ENCODE assay signal across 10 mouse cellular contexts in genomic region chr17:12793660-12794406, GRCm38 (mm10). TPM values are rescaled to one million over a fixed set of nuclear protein-coding genes. Genes with fewer than 3 reads are reported as not detected.
DNase-seq lines count a peak whose midpoint lies in the region; ATAC-seq and TF ChIP-seq lines count a peak whose summit lies in the region.
"Had no signal": no experiment of that assay in that cellular context is flagged by ENCODE, and none has a peak within 500 bp of the region (broad histone marks: within the 10 kb centered on the region; RNA-seq: fewer than 3 reads in every experiment).

No protein-coding gene starts in this region.

- H3K9ac ChIP-seq in midbrain, postnatal 0 days (replicated peaks; ENCODE audit: low read length, poor library complexity, severe bottlenecking) = no peak overlapping the region
- no peak overlapping the region for H3K9ac ChIP-seq in midbrain, embryonic 15.5 days
- no peak overlapping the region for H3K9ac ChIP-seq in liver, embryonic 16.5 days (ENCODE audit: low read depth, low read length)

- no peak for ATAC-seq in midbrain, postnatal 0 days (ENCODE audit: low FRiP score)
- no peak for ATAC-seq in midbrain, embryonic 15.5 days (replicated peaks)
- peak; percentile 96 for ATAC-seq in granulocyte monocyte progenitor cell, adult 5-6 weeks (replicated peaks; ENCODE audit: poor library complexity, severe bottlenecking)
- ATAC-seq in liver, embryonic 16.5 days (ENCODE audit: low read depth) = no peak
- ATAC-seq: Patski had no signal

- H3K4me2 ChIP-seq in midbrain, postnatal 0 days (ENCODE audit: low read depth, low read length, poor library complexity, severe bottlenecking) = no peak overlapping the region
- H3K4me2 ChIP-seq in midbrain, embryonic 15.5 days = no peak overlapping the region
- H3K4me2 ChIP-seq in liver, embryonic 16.5 days (ENCODE audit: low read depth, low read length) = no peak overlapping the region

- no peak overlapping the region for H3K4me3 ChIP-seq in midbrain, postnatal 0 days (ENCODE audit: low read depth, low read length)
- no peak overlapping the region for H3K4me3 ChIP-seq in midbrain, embryonic 15.5 days
- H3K4me3 ChIP-seq in liver, embryonic 16.5 days (ENCODE audit: low read depth, low read length) = no peak overlapping the region

- H3K27me3 ChIP-seq in midbrain, postnatal 0 days (ENCODE audit: insufficient read depth, low read length) = no peaks in the 10 kb centered on the region
- no peaks in the 10 kb centered on the region for H3K27me3 ChIP-seq in midbrain, embryonic 15.5 days (replicated peaks)
- H3K27me3 ChIP-seq in liver, embryonic 16.5 days (ENCODE audit: control insufficient read depth, insufficient read depth, low read depth, low read length) = no peaks in the 10 kb centered on the region
- H3K27me3 ChIP-seq: Patski had no signal

- peak; percentile 57 for DNase-seq in midbrain, postnatal 0 days (ENCODE audit: low spot score)
- peak; percentile 66 for DNase-seq in cerebellum, adult 9-10 months
- peak; percentile 80 for DNase-seq in kidney, adult 11 months
- DNase-seq in testis, postnatal 10 days (ENCODE audit: low spot score) = peak; percentile 84
- DNase-seq in spleen, adult 12 weeks (ENCODE audit: low spot score) = no peak

- H3K27ac ChIP-seq in midbrain, postnatal 0 days (ENCODE audit: low read depth, low read length) = no peak overlapping the region
- no peak overlapping the region for H3K27ac ChIP-seq in midbrain, embryonic 15.5 days
- H3K27ac ChIP-seq in liver, embryonic 16.5 days (ENCODE audit: low read length) = peak overlapping the region; percentile 40; the same call in 1 of the 2 replicates
- H3K27ac ChIP-seq: macrophage had no signal

- H3K9me3 ChIP-seq in midbrain, postnatal 0 days (ENCODE audit: low read length) = no peaks in the 10 kb centered on the region
- H3K9me3 ChIP-seq in midbrain, embryonic 15.5 days = no peaks in the 10 kb centered on the region
- H3K9me3 ChIP-seq in liver, embryonic 16.5 days (replicated peaks; ENCODE audit: control insufficient read depth, low read length) = no peaks in the 10 kb centered on the region

- peaks cover 9% of the 10 kb centered on the region; the same call in 1 of the 2 replicates for H3K4me1 ChIP-seq in midbrain, postnatal 0 days (ENCODE audit: insufficient read depth, low read length)
- peaks cover 24% of the 10 kb centered on the region for H3K4me1 ChIP-seq in midbrain, embryonic 15.5 days
- H3K4me1 ChIP-seq in liver, embryonic 16.5 days (ENCODE audit: control insufficient read depth, low read depth, low read length) = peaks cover 32% of the 10 kb centered on the region

- TF ChIP-seq CTCF in midbrain, postnatal 0 days (IDR thresholded peaks at IDR 0.05) = no peak

- no peaks in the 10 kb centered on the region for H3K36me3 ChIP-seq in midbrain, postnatal 0 days (ENCODE audit: insufficient read depth, low read length)
- H3K36me3 ChIP-seq in midbrain, embryonic 15.5 days (replicated peaks) = no peaks in the 10 kb centered on the region
- no peaks in the 10 kb centered on the region for H3K36me3 ChIP-seq in liver, embryonic 16.5 days (ENCODE audit: control insufficient read depth, insufficient read depth)

- 68% methylated on average over 8 of the region's 8 CpGs for WGBS in midbrain, postnatal 0 days
- WGBS in midbrain, embryonic 15.5 days = 74% methylated on average over 8 of the region's 8 CpGs
- 19% methylated on average over 8 of the region's 8 CpGs for WGBS in liver, embryonic 16.5 days (ENCODE audit: insufficient replicate concordance)

RNA-seq across cellular contexts. Expression of gene Igf2r, which starts 24.4 kb away (rescaled TPM):
- total RNA-seq in midbrain, postnatal 0 days (2014; rRNA removed) = 31.7 and 44.2 TPM in 2 replicates
- 5.0 and 5.4 TPM in 2 replicates for polyA plus RNA-seq in midbrain, postnatal 0 days (2015; fragmentation: Nextera tagmentation; extraction: Ambion mirVana)
- 10.8 and 11.2 TPM in 2 replicates for polyA plus RNA-seq in midbrain, embryonic 15.5 days (2015; fragmentation: Nextera tagmentation; extraction: Ambion mirVana)
- total RNA-seq in granulocyte monocyte progenitor cell, adult 5-6 weeks (2014; fragmentation: Nextera tagmentation) = 0.04 and 0.73 TPM in 2 replicates
- total RNA-seq in granulocyte monocyte progenitor cell, adult 5-6 weeks (2017) = 0.78 and 1.5 TPM in 2 replicates
- 15.3 and 17.7 TPM in 2 replicates for polyA plus RNA-seq in liver, embryonic 16.5 days (2015; fragmentation: Nextera tagmentation; extraction: Ambion mirVana)
